Mouse (Mus musculus) neural tube, embryonic 13.5 days (tissue): ENCODE data around the gene Cmtm1. TPM values are rescaled to one million over a fixed set of nuclear protein-coding genes. Genes with fewer than 3 reads are reported as not detected.

Experiments used
- ATAC-seq: fragments of 200-750 bp; cut with Nextera tagmentation; 2 replicates; pipeline ENCODE4 v1.8.0; 2017; ENCODE audit warnings: low read depth, mild to moderate bottlenecking, moderate TSS enrichment, moderate library complexity
- H3K27ac ChIP-seq: fragments of 300-500 bp; sonication (generic); replicated peaks from 2 replicates; pipeline ENCODE4 v1.5.1; 2015; ENCODE audit warnings: moderate library complexity, mild to moderate bottlenecking, inconsistent platforms
- H3K27me3 ChIP-seq: fragments of 300-500 bp; sonication (generic); 2 replicates; pipeline ENCODE4 v1.6.1; 2015; ENCODE audit warnings: mild to moderate bottlenecking, inconsistent platforms
- H3K36me3 ChIP-seq: fragments of 300-500 bp; sonication (generic); 2 replicates; pipeline ENCODE4 v1.6.1; 2015; ENCODE audit warnings: mild to moderate bottlenecking, inconsistent platforms
- H3K4me1 ChIP-seq: fragments of 300-500 bp; sonication (generic); replicated peaks from 2 replicates; pipeline ENCODE4 v1.6.1; 2015; ENCODE audit warnings: inconsistent platforms
- H3K4me2 ChIP-seq: fragments of 300-500 bp; sonication (generic); 2 replicates; pipeline ENCODE4 v1.6.1; 2015; ENCODE audit warnings: inconsistent platforms, mild to moderate bottlenecking, moderate library complexity
- H3K4me3 ChIP-seq: fragments of 300-500 bp; sonication (generic); 2 replicates; pipeline ENCODE4 v1.5.1; 2015; ENCODE audit warnings: mild to moderate bottlenecking, inconsistent platforms
- H3K9ac ChIP-seq: fragments of 300-500 bp; sonication (generic); 2 replicates; pipeline ENCODE4 v1.6.1; 2015; ENCODE audit warnings: moderate library complexity, mild to moderate bottlenecking, inconsistent platforms
- H3K9me3 ChIP-seq: fragments of 300-500 bp; sonication (generic); 2 replicates; pipeline ENCODE4 v1.6.1; 2016; ENCODE audit warnings: inconsistent platforms
- WGBS: fragments of 180-500 bp; shearing (Covaris S2); methylation state at CpG from one replicate; pipeline ENCODE4 v1.1.7; 2015; 5-methylcytosine and 5-hydroxymethylcytosine counted together
- polyA plus RNA-seq: library from polyadenylated mRNA; unstranded; fragments of >200 nt; fragmentation: Nextera tagmentation; extraction: Ambion mirVana; gene quantifications from 2 replicates; pipeline ENCODE4 v1.2.1, GENCODE M21; 2015

Cmtm1 gene
- polyA plus RNA-seq, 1 experiment from 2014 or later: not detected

- Histone ChIP-seq H3K27ac (peak within 1 kb of the TSS; percentile 76), H3K4me2 (peak within 1 kb of the TSS; percentile 78), H3K4me3 (peak within 1 kb of the TSS; percentile 67), H3K9me3 (no peaks in the 10 kb centered on the region), H3K27me3 (no peaks in the 10 kb centered on the region), H3K9ac (peak within 1 kb of the TSS; percentile 75), H3K4me1 (peaks cover 32% of the 10 kb centered on the region), H3K36me3 (peaks cover 3% of the 10 kb centered on the region; the same call in 1 of the 2 replicates)
- WGBS: 4% methylated on average over 41 of the region's 41 CpGs
- peak; percentile 72 for ATAC-seq
Measured at GRCm38 (mm10) chr8:104250439-104251367, 59.2 kb downstream of the Cmtm1 start, which contains the start of gene Cklf. Gene Cklf (plus strand): TSS chr8:104250861.

GRCm38 (mm10) chr8:104249442-104249996 lies 60.4 kb downstream of the Cmtm1 start:
- Histone ChIP-seq H3K4me1 (peaks cover 32% of the 10 kb centered on the region), H3K27me3 (no peaks in the 10 kb centered on the region), H3K36me3 (peaks cover 13% of the 10 kb centered on the region), H3K27ac (no peak overlapping the region), H3K4me2 (no peak overlapping the region), H3K4me3 (no peak overlapping the region), H3K9me3 (no peaks in the 10 kb centered on the region), H3K9ac (no peak overlapping the region)
- ATAC-seq: no peak
- WGBS: 84% methylated on average over 7 of the region's 7 CpGs

GRCm38 (mm10) chr8:104248276-104248675 lies 61.7 kb downstream of the Cmtm1 start, which contains the start of gene Tk2:
Gene Tk2 (minus strand): TSS chr8:104248558.
- ATAC-seq: peak; percentile 92
- WGBS: under 1% methylated on average over 28 of the region's 28 CpGs
- peak within 1 kb of the TSS; percentile 92 for H3K4me2 ChIP-seq
- peaks cover 32% of the 10 kb centered on the region for H3K4me1 ChIP-seq
- peaks cover 22% of the 10 kb centered on the region for H3K36me3 ChIP-seq
- H3K9me3 ChIP-seq: no peaks in the 10 kb centered on the region
- peak within 1 kb of the TSS; percentile 43 for H3K27ac ChIP-seq
- no peaks in the 10 kb centered on the region for H3K27me3 ChIP-seq
- peak within 1 kb of the TSS; percentile 78 for H3K4me3 ChIP-seq
- H3K9ac ChIP-seq: peak within 1 kb of the TSS; percentile 84

- no peaks in the 10 kb centered on the region for H3K27me3 ChIP-seq
- peak overlapping the region; percentile 78 for H3K4me3 ChIP-seq
- H3K4me1 ChIP-seq: peaks cover 32% of the 10 kb centered on the region
- peak overlapping the region; percentile 43 for H3K27ac ChIP-seq
- peak; percentile 5; the same call in 1 of the 2 replicates for ATAC-seq
- WGBS: 5% methylated on average over 11 of the region's 11 CpGs
- no peaks in the 10 kb centered on the region for H3K9me3 ChIP-seq
- peak overlapping the region; percentile 84 for H3K9ac ChIP-seq
- H3K4me2 ChIP-seq: peak overlapping the region; percentile 92
- H3K36me3 ChIP-seq: peaks cover 26% of the 10 kb centered on the region
Measured at GRCm38 (mm10) chr8:104247908-104248275, 62.1 kb downstream of the Cmtm1 start.

- Histone ChIP-seq H3K4me1 (peaks cover 32% of the 10 kb centered on the region), H3K9me3 (no peaks in the 10 kb centered on the region), H3K36me3 (peaks cover 32% of the 10 kb centered on the region), H3K9ac (peak overlapping the region; percentile 84), H3K27ac (no peak overlapping the region), H3K27me3 (no peaks in the 10 kb centered on the region), H3K4me3 (peak overlapping the region; percentile 78), H3K4me2 (peak overlapping the region; percentile 92)
- WGBS: 73% methylated on average over 22 of the region's 22 CpGs
- ATAC-seq: no peak
Measured at GRCm38 (mm10) chr8:104247054-104247907, 62.7 kb downstream of the Cmtm1 start.

GRCm38 (mm10) chr8:104246621-104247020 lies 63.3 kb downstream of the Cmtm1 start:
- no peak overlapping the region for H3K4me3 ChIP-seq
- ATAC-seq: no peak
- peaks cover 27% of the 10 kb centered on the region for H3K4me1 ChIP-seq
- no peak overlapping the region for H3K27ac ChIP-seq
- no peak overlapping the region for H3K4me2 ChIP-seq
- no peaks in the 10 kb centered on the region for H3K9me3 ChIP-seq
- H3K27me3 ChIP-seq: no peaks in the 10 kb centered on the region
- 0 out of 2 replicates have a peak overlapping the region, but pooled peaks have one; percentile 9 for H3K9ac ChIP-seq
- H3K36me3 ChIP-seq: peaks cover 39% of the 10 kb centered on the region
- WGBS: 88% methylated on average over 4 of the region's 4 CpGs

Other genes starting within 250 kb of the Cmtm1 start
- 18.1 and 18.9 TPM in 2 replicates for gene Cdh5, start 208.5 kb downstream of the Cmtm1 start, polyA plus RNA-seq
- gene Bean1, start 139.7 kb downstream of the Cmtm1 start, polyA plus RNA-seq: 5.8 and 6.0 TPM in 2 replicates
- 43.2 and 43.3 TPM in 2 replicates for gene Tk2, start 61.6 kb downstream of the Cmtm1 start, polyA plus RNA-seq
- gene Cklf, start 59.3 kb downstream of the Cmtm1 start, polyA plus RNA-seq: 34.9 and 36.4 TPM in 2 replicates
- not detected in 2 replicates for gene Cmtm2a, start 17.0 kb downstream of the Cmtm1 start, polyA plus RNA-seq
- not detected in 2 replicates for gene Gm45711, start 64 bp downstream of the Cmtm1 start, polyA plus RNA-seq
- not detected in 2 replicates for gene Gm11020, start 11.4 kb upstream of the Cmtm1 start, polyA plus RNA-seq
- not detected in 2 replicates for gene Cmtm2b, start 12.1 kb upstream of the Cmtm1 start, polyA plus RNA-seq
- gene Cmtm3, start 29.3 kb upstream of the Cmtm1 start, polyA plus RNA-seq: 54.3 and 60.0 TPM in 2 replicates
- 1.6 and 1.9 TPM in 2 replicates for gene Cmtm4, start 85.7 kb upstream of the Cmtm1 start, polyA plus RNA-seq
- 95.5 and 104 TPM in 2 replicates for gene Dync1li2, start 132.9 kb upstream of the Cmtm1 start, polyA plus RNA-seq
- 0.18 and 0.21 TPM in 2 replicates for gene Terb1, start 199.8 kb upstream of the Cmtm1 start, polyA plus RNA-seq
- 108 and 113 TPM in 2 replicates for gene Nae1, start 224.5 kb upstream of the Cmtm1 start, polyA plus RNA-seq
- 2.2 and 2.3 TPM in 2 replicates for gene Car7, start 224.5 kb upstream of the Cmtm1 start, polyA plus RNA-seq